Mouse (Mus musculus) kidney, adult 2 months (tissue): ENCODE measurements at regions not wholly inside any gene's neighbourhood (a gene's known extent, or its start where the extent isn't known, plus 50 kb on each side); places are given as distances from the start of the nearest gene placed in this dataset.

Experiments used
- CTCF ChIP-seq: fragments of 200-500 bp; conservative IDR thresholded peaks from 2 replicates; pipeline ENCODE4 v1.5.1; 2011; ENCODE audit warnings: low read depth, mild to moderate bottlenecking, control low read depth, low read length, moderate library complexity, mixed read lengths; ENCODE audit not compliant: insufficient read depth, insufficient read length
- POLR2A ChIP-seq: fragments of 200-500 bp; IDR thresholded peaks from one replicate; pipeline ENCODE4 v1.6.1; 2011; ENCODE audit warnings: low read depth, low read length, control low read depth

- TF ChIP-seq POLR2A (no peak), CTCF (0 out of 2 replicates have a peak, but pooled peaks have one; percentile 1)
Measured at GRCm38 (mm10) chr13:19462966-19463365, 67.4 kb upstream of the Stard3nl start.
